Comparison of ENCODE assay signal across 30 mouse cellular contexts in the genomic region with DNA sequence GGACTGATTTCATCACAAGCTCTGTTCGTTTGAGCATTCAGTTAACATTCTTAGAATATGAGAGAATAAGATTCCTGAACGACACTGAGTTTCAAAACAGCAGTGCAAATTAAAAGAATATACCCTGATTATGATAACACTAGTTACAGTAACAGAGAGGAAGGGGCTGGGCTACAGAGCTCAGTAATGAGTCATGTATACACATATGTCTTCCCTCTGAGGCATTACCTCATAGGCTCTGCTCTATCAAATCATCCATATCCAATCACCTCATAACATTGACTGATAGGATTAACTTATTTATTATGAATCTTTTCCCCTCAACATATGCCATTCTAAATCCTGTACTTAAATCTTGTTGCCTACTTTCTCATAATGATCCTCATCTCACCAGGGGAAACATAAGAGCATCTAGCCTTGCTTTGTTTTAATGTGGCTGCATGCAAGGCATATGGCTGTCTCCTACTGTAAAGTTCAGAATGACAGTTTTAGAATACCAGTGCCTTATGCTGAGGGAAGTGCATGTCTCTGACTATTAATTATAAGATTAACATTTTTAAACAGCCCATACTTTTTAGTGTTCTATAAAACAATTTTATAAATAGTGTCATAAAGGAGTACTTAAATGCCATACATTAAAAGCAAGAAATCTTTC.
DNase-seq lines count a peak whose midpoint lies in the region; ATAC-seq lines count a peak whose summit lies in the region.
"Had no signal": no experiment of that assay in that cellular context is flagged by ENCODE, and none has a peak within 500 bp of the region (broad histone marks: within the 10 kb centered on the region; RNA-seq: fewer than 3 reads in every experiment).

No protein-coding gene starts in this region.

- H3K9me3 ChIP-seq in forebrain, embryonic 14.5 days (replicated peaks; ENCODE audit: control insufficient read depth, low read length) = no peaks in the 10 kb centered on the region
- no peaks in the 10 kb centered on the region for H3K9me3 ChIP-seq in forebrain, embryonic 12.5 days
- H3K9me3 ChIP-seq in kidney, embryonic 14.5 days (ENCODE audit: control insufficient read depth, low read length) = no peaks in the 10 kb centered on the region
- H3K9me3 ChIP-seq in kidney, embryonic 16.5 days (ENCODE audit: low read length) = no peaks in the 10 kb centered on the region
- H3K9me3 ChIP-seq: embryonic facial prominence, embryonic 12.5 days; G1E; kidney, embryonic 15.5 days; limb, embryonic 12.5 days; liver, embryonic 15.5 days; neural tube, embryonic 13.5 days had no signal

- no peaks in the 10 kb centered on the region for H3K27me3 ChIP-seq in forebrain, embryonic 14.5 days (replicated peaks; ENCODE audit: control insufficient read depth, insufficient read depth, low read length)
- no peaks in the 10 kb centered on the region for H3K27me3 ChIP-seq in forebrain, embryonic 12.5 days
- H3K27me3 ChIP-seq in kidney, embryonic 14.5 days (ENCODE audit: control insufficient read depth, insufficient read depth, low read length) = no peaks in the 10 kb centered on the region
- no peaks in the 10 kb centered on the region for H3K27me3 ChIP-seq in kidney, embryonic 16.5 days (ENCODE audit: insufficient read depth, low read length)
- H3K27me3 ChIP-seq: embryonic facial prominence, embryonic 12.5 days; kidney, embryonic 15.5 days; limb, embryonic 12.5 days; liver, embryonic 15.5 days; neural tube, embryonic 13.5 days; Patski had no signal

- WGBS in forebrain, embryonic 14.5 days = 75% methylated on average over 2 of the region's 2 CpGs
- WGBS in forebrain, embryonic 12.5 days = 80% methylated on average over 2 of the region's 2 CpGs
- WGBS in kidney, embryonic 14.5 days = 71% methylated on average over 2 of the region's 2 CpGs
- WGBS in kidney, embryonic 16.5 days = 60% methylated on average over 2 of the region's 2 CpGs

- no peak overlapping the region for H3K4me3 ChIP-seq in forebrain, embryonic 14.5 days (ENCODE audit: low read depth, low read length)
- H3K4me3 ChIP-seq in forebrain, embryonic 12.5 days (replicated peaks) = no peak overlapping the region
- no peak overlapping the region for H3K4me3 ChIP-seq in kidney, embryonic 14.5 days (ENCODE audit: low read length)
- no peak overlapping the region for H3K4me3 ChIP-seq in kidney, embryonic 16.5 days (ENCODE audit: low read length)
- H3K4me3 ChIP-seq: embryonic facial prominence, embryonic 12.5 days; kidney, embryonic 15.5 days; left cerebral cortex, adult 2 months; limb, embryonic 12.5 days; liver, embryonic 15.5 days; neural tube, embryonic 13.5 days had no signal

- no peak overlapping the region for H3K27ac ChIP-seq in forebrain, embryonic 14.5 days (ENCODE audit: low read depth, low read length)
- H3K27ac ChIP-seq in forebrain, embryonic 12.5 days = no peak overlapping the region
- no peak overlapping the region for H3K27ac ChIP-seq in kidney, embryonic 14.5 days (ENCODE audit: low read depth, low read length)
- no peak overlapping the region for H3K27ac ChIP-seq in kidney, embryonic 16.5 days (ENCODE audit: low read length)
- H3K27ac ChIP-seq: embryonic facial prominence, embryonic 12.5 days; kidney, embryonic 15.5 days; left cerebral cortex, adult 2 months; limb, embryonic 12.5 days; liver, embryonic 15.5 days; neural tube, embryonic 13.5 days had no signal

- no peak for ATAC-seq in forebrain, embryonic 14.5 days
- no peak for ATAC-seq in forebrain, embryonic 12.5 days (ENCODE audit: low FRiP score)
- 0 out of 2 replicates have a peak, but pooled peaks have one; percentile 64 for ATAC-seq in kidney, embryonic 14.5 days (ENCODE audit: low FRiP score, low TSS enrichment)
- ATAC-seq in kidney, embryonic 16.5 days (ENCODE audit: low FRiP score, low TSS enrichment) = no peak; the same call in 1 of the 2 replicates
- ATAC-seq: intestine, postnatal 0 days; Patski had no signal

- no peak overlapping the region for H3K9ac ChIP-seq in forebrain, embryonic 14.5 days (ENCODE audit: low read length)
- H3K9ac ChIP-seq in forebrain, embryonic 12.5 days = no peak overlapping the region
- H3K9ac ChIP-seq in kidney, embryonic 14.5 days (ENCODE audit: low read depth, low read length) = no peak overlapping the region
- no peak overlapping the region for H3K9ac ChIP-seq in kidney, embryonic 16.5 days (replicated peaks; ENCODE audit: low read length)
- H3K9ac ChIP-seq: embryonic facial prominence, embryonic 12.5 days; kidney, embryonic 15.5 days; limb, embryonic 12.5 days; liver, embryonic 15.5 days; lung, embryonic 14.5 days; neural tube, embryonic 13.5 days had no signal

- DNase-seq in forebrain, embryonic 14.5 days (ENCODE audit: low spot score) = peak; percentile 7
- DNase-seq in MN1 (ENCODE audit: low spot score) = peak; percentile 23
- DNase-seq in retina, embryonic 14.5 days (ENCODE audit: low spot score) = peak; percentile 6
- DNase-seq in gastrocnemius, postnatal 10 days = no peak
- DNase-seq: adrenal gland, postnatal 10 days; cerebellum, adult 11 months; cerebellum, adult 9-10 months; cerebellum, postnatal 36 days; embryo, embryonic 11 days; gastrocnemius, postnatal 14 days; heart, postnatal 14 days; kidney, postnatal 4 days; lung, embryonic 14.5 days; lung, postnatal 14 days; midbrain, embryonic 14.5 days; right cerebral cortex, adult 18-20 months; spleen, adult 18-20 months; thymus, postnatal 14 days had no signal

- no peak overlapping the region for H3K4me2 ChIP-seq in forebrain, embryonic 14.5 days (ENCODE audit: low read length)
- no peak overlapping the region for H3K4me2 ChIP-seq in forebrain, embryonic 12.5 days
- H3K4me2 ChIP-seq in kidney, embryonic 14.5 days (replicated peaks; ENCODE audit: low read depth, low read length) = no peak overlapping the region
- H3K4me2 ChIP-seq in kidney, embryonic 16.5 days (replicated peaks; ENCODE audit: low read depth, low read length) = no peak overlapping the region
- H3K4me2 ChIP-seq: embryonic facial prominence, embryonic 12.5 days; kidney, embryonic 15.5 days; limb, embryonic 12.5 days; liver, embryonic 15.5 days; lung, embryonic 14.5 days; neural tube, embryonic 13.5 days had no signal

- no peaks in the 10 kb centered on the region for H3K4me1 ChIP-seq in forebrain, embryonic 14.5 days (ENCODE audit: control insufficient read depth, insufficient read depth, low read length)
- H3K4me1 ChIP-seq in forebrain, embryonic 12.5 days = no peaks in the 10 kb centered on the region
- no peaks in the 10 kb centered on the region for H3K4me1 ChIP-seq in kidney, embryonic 14.5 days (ENCODE audit: control insufficient read depth, insufficient read depth, low read length)
- H3K4me1 ChIP-seq in kidney, embryonic 16.5 days (ENCODE audit: insufficient read depth, low read length) = no peaks in the 10 kb centered on the region
- H3K4me1 ChIP-seq: embryonic facial prominence, embryonic 12.5 days; kidney, embryonic 15.5 days; limb, embryonic 12.5 days; liver, embryonic 15.5 days; neural tube, embryonic 13.5 days had no signal

- no peaks in the 10 kb centered on the region for H3K36me3 ChIP-seq in forebrain, embryonic 14.5 days (ENCODE audit: control insufficient read depth, insufficient read depth, low read length)
- no peaks in the 10 kb centered on the region for H3K36me3 ChIP-seq in forebrain, embryonic 12.5 days (replicated peaks)
- H3K36me3 ChIP-seq in kidney, embryonic 14.5 days (ENCODE audit: control insufficient read depth, insufficient read depth, low read length) = no peaks in the 10 kb centered on the region
- H3K36me3 ChIP-seq in kidney, embryonic 16.5 days (ENCODE audit: insufficient read depth, low read length) = no peaks in the 10 kb centered on the region
- H3K36me3 ChIP-seq: embryonic facial prominence, embryonic 12.5 days; G1E; kidney, embryonic 15.5 days; limb, embryonic 12.5 days; liver, embryonic 15.5 days; neural tube, embryonic 13.5 days had no signal
